Mouse (Mus musculus): ENCODE data around the gene Hist1h4k. TPM values are rescaled to one million over a fixed set of nuclear protein-coding genes. Genes with fewer than 3 reads are reported as not detected.
"Not testable (repeated sequence)": the region's sequence is repeated elsewhere in the genome, so short reads cannot be mapped to it uniquely, and the experiment has no call there.

Hist1h4k gene
- polyA plus RNA-seq (2015; fragmentation: Nextera tagmentation; extraction: Ambion mirVana): 0.84 and 3.9 TPM in 2 replicates

GRCm38 (mm10) chr13:21750159-21751017 is at the start of gene Hist1h4k:
Hist1h4k (minus strand) TSS chr13:21750505.
- Histone ChIP-seq H3K4me2 (peak within 1 kb of the TSS; percentile 89), H3K9ac (peak within 1 kb of the TSS; percentile 76), H3K27ac (replicated peaks) (peak within 1 kb of the TSS; percentile 90), H3K4me1 (replicated peaks) (peaks cover 41% of the 10 kb centered on the region), H3K4me3 (peak within 1 kb of the TSS; percentile 57)
- ATAC-seq (ENCODE audit: low read depth): peak; percentile 86
- not testable (repeated sequence) for H3K36me3 ChIP-seq, H3K9me3 ChIP-seq, H3K27me3 ChIP-seq
- under 1% methylated on average over 48 of the region's 56 CpGs for WGBS

- not testable (repeated sequence) for H3K4me1 ChIP-seq (replicated peaks); H3K4me2 ChIP-seq; H3K27ac ChIP-seq (replicated peaks); H3K9ac ChIP-seq; H3K4me3 ChIP-seq; H3K27me3 ChIP-seq; ATAC-seq (ENCODE audit: low read depth); H3K36me3 ChIP-seq; H3K9me3 ChIP-seq
Measured at GRCm38 (mm10) chr13:21797163-21797562, 46.9 kb upstream of the Hist1h4k start.

DNA sequence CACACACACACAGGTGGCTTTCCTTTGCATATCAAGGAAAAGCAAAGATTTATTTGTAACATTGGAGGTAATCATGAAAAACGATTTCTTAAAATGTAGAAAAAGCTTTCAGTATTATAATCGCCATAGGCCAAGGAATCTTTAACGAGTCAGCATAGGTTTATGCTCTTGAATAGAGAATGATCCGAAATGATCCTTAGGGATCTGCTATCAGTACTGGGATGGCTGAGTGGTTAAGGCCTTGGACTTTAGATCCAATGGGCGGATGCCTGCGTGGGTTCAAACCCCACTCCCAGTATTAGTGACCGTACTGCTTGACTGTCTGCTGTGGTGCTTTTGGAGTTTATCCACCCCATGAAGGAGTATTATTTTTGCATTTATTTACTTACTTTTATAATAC is 45.3 kb upstream of the Hist1h4k start:
- no peak overlapping the region for H3K27ac ChIP-seq (replicated peaks)
- WGBS: 92% methylated on average over 7 of the region's 7 CpGs
- H3K4me3 ChIP-seq: no peak overlapping the region
- H3K4me2 ChIP-seq: no peak overlapping the region
- no peaks in the 10 kb centered on the region for H3K9me3 ChIP-seq
- H3K27me3 ChIP-seq: no peaks in the 10 kb centered on the region
- H3K4me1 ChIP-seq (replicated peaks): peaks cover 5% of the 10 kb centered on the region
- no peaks in the 10 kb centered on the region for H3K36me3 ChIP-seq
- ATAC-seq (ENCODE audit: low read depth): no peak
- H3K9ac ChIP-seq: no peak overlapping the region

- H3K9ac ChIP-seq: peak overlapping the region; percentile 57
- peaks cover 25% of the 10 kb centered on the region for H3K4me1 ChIP-seq (replicated peaks)
Measured at GRCm38 (mm10) chr13:21790601-21791283, 40.4 kb upstream of the Hist1h4k start.

DNA sequence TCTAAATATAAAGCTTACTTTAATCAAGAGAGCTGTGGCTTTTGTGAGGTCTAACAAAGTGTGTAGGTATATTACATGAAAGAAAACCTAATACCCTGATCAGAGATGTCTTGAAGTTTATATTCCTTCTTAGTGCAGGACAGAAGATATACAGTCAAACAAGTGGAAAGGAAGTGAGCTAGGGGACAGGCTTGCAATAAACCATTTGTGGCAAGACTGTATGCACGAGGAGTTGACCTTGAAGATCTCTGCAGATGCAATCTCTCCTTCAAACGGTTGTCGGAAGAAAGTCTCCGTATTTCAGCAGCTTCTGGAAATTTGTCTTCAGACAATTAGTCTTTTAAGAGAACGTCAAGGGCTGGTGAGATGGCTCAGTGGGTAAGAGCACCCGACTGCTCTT is 39.6 kb upstream of the Hist1h4k start:
- H3K27ac ChIP-seq (replicated peaks): no peak overlapping the region
- H3K27me3 ChIP-seq: no peaks in the 10 kb centered on the region
- 54% methylated on average over 6 of the region's 6 CpGs for WGBS
- ATAC-seq (ENCODE audit: low read depth): no peak
- H3K4me3 ChIP-seq: no peak overlapping the region
- H3K4me1 ChIP-seq (replicated peaks): peaks cover 27% of the 10 kb centered on the region
- no peak overlapping the region for H3K9ac ChIP-seq
- H3K9me3 ChIP-seq: no peaks in the 10 kb centered on the region
- H3K36me3 ChIP-seq: no peaks in the 10 kb centered on the region
- no peak overlapping the region for H3K4me2 ChIP-seq

More at GRCm38 (mm10) chr13:21790601-21791283, 40.4 kb upstream of the Hist1h4k start:
- Histone ChIP-seq H3K4me2 (peak overlapping the region; percentile 46), H3K36me3 (no peaks in the 10 kb centered on the region), H3K27ac (replicated peaks) (no peak overlapping the region), H3K9me3 (no peaks in the 10 kb centered on the region), H3K27me3 (no peaks in the 10 kb centered on the region), H3K4me3 (peak overlapping the region; percentile 14; the same call in 1 of the 2 replicates)
- no peak for ATAC-seq (ENCODE audit: low read depth)
- WGBS: 6% methylated on average over 18 of the region's 18 CpGs

- peaks cover 35% of the 10 kb centered on the region for H3K4me1 ChIP-seq (replicated peaks)
- peak overlapping the region; percentile 58 for H3K9ac ChIP-seq
- no peaks in the 10 kb centered on the region for H3K27me3 ChIP-seq
- peak overlapping the region; percentile 62 for H3K4me2 ChIP-seq
- 12% methylated on average over 17 of the region's 21 CpGs for WGBS
- ATAC-seq (ENCODE audit: low read depth): peak; percentile 52; the same call in 1 of the 2 replicates
- no peaks in the 10 kb centered on the region for H3K9me3 ChIP-seq
- no peaks in the 10 kb centered on the region for H3K36me3 ChIP-seq
- H3K4me3 ChIP-seq: peak overlapping the region; percentile 39
- peak overlapping the region; percentile 77 for H3K27ac ChIP-seq (replicated peaks)
Measured at GRCm38 (mm10) chr13:21787760-21788593, 37.7 kb upstream of the Hist1h4k start.

DNA sequence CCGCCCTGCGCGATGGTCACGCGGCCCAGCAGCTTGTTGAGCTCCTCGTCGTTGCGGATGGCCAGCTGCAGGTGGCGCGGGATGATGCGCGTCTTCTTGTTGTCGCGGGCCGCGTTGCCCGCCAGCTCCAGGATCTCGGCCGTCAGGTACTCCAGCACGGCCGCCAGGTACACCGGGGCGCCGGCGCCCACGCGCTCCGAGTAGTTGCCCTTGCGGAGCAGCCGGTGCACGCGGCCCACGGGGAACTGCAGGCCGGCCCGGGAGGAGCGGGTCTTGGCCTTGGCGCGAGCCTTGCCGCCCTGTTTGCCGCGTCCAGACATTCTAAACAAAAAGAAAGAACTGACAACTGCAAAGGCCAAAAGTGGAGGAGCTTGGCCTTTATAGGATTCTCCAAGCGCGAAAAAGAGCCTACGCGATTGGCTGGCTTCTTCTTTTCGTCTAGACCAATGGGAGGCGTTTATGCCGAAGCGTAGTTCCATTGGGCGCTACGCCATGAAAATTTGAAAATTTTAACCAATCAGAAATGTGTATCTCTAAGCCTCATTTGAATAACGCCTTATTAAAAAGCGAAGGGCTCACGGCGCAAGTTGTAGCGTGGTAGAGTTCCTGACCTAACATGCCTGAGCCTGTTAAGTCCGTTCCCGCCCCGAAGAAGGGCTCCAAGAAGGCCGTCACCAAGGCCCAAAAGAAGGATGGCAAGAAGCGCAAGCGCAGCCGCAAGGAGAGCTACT is 36.8 kb upstream of the Hist1h4k start, which contains the start of the genes Hist1h2an and Hist1h2bp:
Hist1h2an (minus strand) TSS at position 320 of the 731 bp plus-strand sequence.
Hist1h2bp (plus strand) TSS at position 563 of the 731 bp plus-strand sequence.
- under 1% methylated on average over 44 of the region's 63 CpGs for WGBS
- H3K4me3 ChIP-seq: peak within 1 kb of the TSS; percentile 39
- peak within 1 kb of the TSS; percentile 64 for H3K9ac ChIP-seq
- peak within 1 kb of the TSS; percentile 62 for H3K4me2 ChIP-seq
- H3K4me1 ChIP-seq (replicated peaks): peaks cover 43% of the 10 kb centered on the region
- H3K27ac ChIP-seq (replicated peaks): peak within 1 kb of the TSS; percentile 77
- peak; percentile 95 for ATAC-seq (ENCODE audit: low read depth)
- H3K9me3 ChIP-seq, H3K27me3 ChIP-seq, H3K36me3 ChIP-seq: not testable (repeated sequence)

DNA sequence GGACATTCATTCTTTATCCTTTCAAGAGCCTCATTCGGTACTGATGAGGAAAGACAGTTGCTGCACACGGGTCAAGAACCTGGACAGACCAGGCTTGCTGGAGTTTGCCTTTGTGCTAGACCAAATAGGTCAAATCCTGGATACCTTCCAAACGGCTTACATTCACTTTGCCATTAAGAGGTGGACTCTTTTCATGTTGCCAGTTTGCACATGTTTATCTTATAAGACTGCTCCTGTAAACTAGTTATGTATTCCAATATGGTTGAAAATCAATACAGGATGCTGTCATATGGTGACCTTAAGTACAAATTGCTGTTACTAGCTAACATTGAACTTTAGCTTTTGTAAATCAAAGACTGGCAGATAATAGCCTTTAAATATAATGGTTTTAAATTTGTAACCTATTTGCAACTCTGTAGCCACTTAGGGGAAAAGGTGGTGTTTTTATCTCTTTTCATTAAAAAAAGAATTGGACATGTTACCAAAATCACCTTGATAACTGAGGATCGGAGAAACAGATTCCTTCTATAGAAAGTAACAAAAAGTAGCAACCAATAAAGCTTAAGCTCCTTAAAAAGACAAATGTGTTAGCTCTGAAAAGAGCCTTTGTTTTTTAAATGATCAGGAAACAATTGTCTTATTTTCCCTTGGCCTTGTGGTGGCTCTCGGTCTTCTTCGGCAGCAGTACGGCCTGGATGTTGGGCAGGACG is 36.0 kb upstream of the Hist1h4k start:
- Histone ChIP-seq H3K9me3 (no peaks in the 10 kb centered on the region), H3K4me1 (replicated peaks) (peaks cover 44% of the 10 kb centered on the region), H3K27me3 (no peaks in the 10 kb centered on the region), H3K9ac (peak overlapping the region; percentile 64), H3K36me3 (no peaks in the 10 kb centered on the region), H3K4me2 (peak overlapping the region; percentile 62), H3K27ac (replicated peaks) (peak overlapping the region; percentile 76), H3K4me3 (peak overlapping the region; percentile 39)
- ATAC-seq (ENCODE audit: low read depth): no peak
- WGBS: 1% methylated on average over 8 of the region's 8 CpGs

- Histone ChIP-seq H3K27me3 (no peaks in the 10 kb centered on the region), H3K4me1 (replicated peaks) (peaks cover 54% of the 10 kb centered on the region), H3K4me3 (0 out of 2 replicates have a peak overlapping the region, but pooled peaks have one; percentile 40), H3K9me3 (no peaks in the 10 kb centered on the region), H3K36me3 (no peaks in the 10 kb centered on the region), H3K9ac (peak overlapping the region; percentile 28), H3K27ac (replicated peaks) (peak overlapping the region; percentile 59), H3K4me2 (peak overlapping the region; percentile 80)
- 13% methylated on average over 6 of the region's 6 CpGs for WGBS
- no peak for ATAC-seq (ENCODE audit: low read depth)
Measured at GRCm38 (mm10) chr13:21784311-21784710, 34.0 kb upstream of the Hist1h4k start.

DNA sequence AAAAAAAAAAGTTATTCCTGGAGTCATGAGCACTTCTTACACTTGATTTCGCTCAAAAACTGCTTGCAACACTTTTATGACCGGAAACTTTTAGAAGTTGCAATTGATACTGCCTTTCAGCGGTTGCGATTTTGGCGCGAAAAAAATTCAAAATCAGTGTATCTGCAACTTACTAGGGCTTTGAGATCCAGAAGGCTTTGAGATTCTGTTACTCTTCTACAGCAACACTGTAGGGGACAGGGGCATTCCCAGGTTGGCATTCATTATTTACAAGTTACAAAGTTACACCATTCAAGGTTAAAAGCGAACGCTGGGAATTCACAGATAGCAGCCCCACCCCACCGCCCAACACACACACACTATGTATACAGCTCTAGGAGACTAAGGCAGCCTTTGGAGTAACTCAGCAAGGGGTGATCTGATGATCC is 33.4 kb upstream of the Hist1h4k start:
- peak overlapping the region; percentile 40 for H3K4me3 ChIP-seq
- ATAC-seq (ENCODE audit: low read depth): no peak
- H3K4me2 ChIP-seq: peak overlapping the region; percentile 80
- no peaks in the 10 kb centered on the region for H3K27me3 ChIP-seq
- peak overlapping the region; percentile 59 for H3K27ac ChIP-seq (replicated peaks)
- H3K9me3 ChIP-seq: no peaks in the 10 kb centered on the region
- 2% methylated on average over 9 of the region's 9 CpGs for WGBS
- no peaks in the 10 kb centered on the region for H3K36me3 ChIP-seq
- peak overlapping the region; percentile 28 for H3K9ac ChIP-seq
- peaks cover 56% of the 10 kb centered on the region for H3K4me1 ChIP-seq (replicated peaks)
